Mouse (Mus musculus) lung, postnatal 10 days (tissue): ENCODE results near the gene 4930564D02Rik.

Experiments
- DNase-seq: peaks from one replicate; pipeline ENCODE4 v3.0.0; 2021

Gene 4930564D02Rik

DNA sequence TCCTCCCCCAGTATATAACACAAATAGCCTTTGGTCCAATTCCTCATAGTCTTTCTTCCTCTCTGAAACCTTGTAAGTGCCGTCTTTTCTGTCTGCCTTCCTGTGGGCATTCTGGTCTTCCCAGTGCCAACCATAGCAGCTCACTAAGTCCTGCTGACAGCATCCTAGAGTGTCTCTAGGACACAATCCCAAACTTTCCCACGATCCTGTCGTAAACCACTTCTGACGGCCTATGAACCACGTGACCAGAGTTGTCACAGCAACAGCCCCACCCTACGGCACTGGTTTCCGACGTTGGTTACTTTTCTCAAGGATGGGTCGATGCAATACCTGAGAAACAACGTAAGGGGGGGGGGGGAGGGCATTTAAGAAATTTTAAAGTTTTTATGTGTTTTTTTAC, at the start of gene 4930564D02Rik:
Gene 4930564D02Rik (plus strand): TSS at position 301 of the 400 bp plus-strand sequence.
- no peak for DNase-seq

DNA sequence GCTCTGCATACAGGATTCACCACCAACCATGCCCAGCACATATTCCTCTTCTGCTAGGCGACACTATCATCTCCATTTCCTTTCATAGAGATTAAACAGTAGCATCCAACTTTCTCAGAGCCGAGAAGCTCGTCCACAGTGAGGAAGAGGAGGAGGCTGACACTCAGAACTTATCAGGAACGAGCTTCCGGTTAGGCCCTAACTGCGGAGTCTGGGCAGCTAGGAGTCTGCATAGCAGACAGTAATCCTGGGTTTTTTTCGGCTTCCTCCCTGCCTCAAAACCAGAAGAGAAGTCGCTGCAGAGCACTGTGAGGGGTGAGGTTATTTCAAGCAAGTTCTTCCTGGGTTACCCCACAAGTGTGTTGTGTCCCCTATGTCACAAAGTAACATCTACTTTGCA, 49.3 kb upstream of the 4930564D02Rik start:
- DNase-seq, result no peak

DNA sequence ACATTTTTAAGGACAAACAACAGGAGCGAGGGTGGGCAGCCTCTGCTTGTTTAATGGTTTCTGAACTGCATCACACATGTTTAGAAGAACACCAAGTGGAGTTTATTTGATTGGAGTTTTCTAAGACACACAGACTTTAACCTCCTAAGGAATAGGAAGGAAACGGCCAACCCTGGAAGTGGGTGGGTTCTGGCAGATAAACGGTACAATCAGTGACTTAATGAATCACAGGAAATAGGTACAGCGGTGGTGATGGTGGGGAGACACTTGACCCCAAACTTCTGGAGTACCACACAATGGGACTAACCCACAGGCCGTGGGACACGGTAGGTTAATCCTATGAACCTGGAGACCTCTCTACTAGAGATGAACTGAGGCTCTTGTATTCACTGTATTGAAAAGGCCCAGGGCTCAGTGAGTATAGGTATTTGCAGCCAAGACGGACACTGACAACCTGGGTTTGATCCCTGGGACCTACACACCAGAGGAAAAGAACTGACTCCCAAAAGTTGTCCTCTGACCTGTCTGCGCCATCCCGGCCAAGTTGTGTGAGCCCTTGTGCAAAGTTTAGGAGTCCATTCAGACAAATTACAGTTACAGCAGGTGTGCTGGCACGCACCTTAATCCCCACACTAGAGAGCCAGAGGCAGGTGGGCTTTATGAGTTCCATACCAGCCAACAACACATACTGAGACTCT, 48.4 kb upstream of the 4930564D02Rik start:
- peak; percentile 72 for DNase-seq

DNA sequence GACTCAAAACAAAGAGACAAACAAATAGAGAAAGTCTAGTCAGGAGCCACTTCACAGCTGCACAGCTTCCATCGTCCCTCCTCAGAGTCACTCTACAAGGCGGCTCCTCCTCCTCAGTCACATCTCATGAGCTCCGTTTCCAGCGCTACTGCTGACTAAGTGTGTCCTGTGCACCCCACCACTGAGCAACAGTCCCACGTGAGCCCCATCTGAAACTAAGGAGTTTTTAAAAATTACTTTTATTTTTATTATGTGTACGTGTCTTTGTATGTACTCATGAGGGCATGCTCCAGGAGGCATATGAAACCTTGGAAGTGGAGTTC, 47.9 kb upstream of the 4930564D02Rik start:
- DNase-seq, result no peak

DNA sequence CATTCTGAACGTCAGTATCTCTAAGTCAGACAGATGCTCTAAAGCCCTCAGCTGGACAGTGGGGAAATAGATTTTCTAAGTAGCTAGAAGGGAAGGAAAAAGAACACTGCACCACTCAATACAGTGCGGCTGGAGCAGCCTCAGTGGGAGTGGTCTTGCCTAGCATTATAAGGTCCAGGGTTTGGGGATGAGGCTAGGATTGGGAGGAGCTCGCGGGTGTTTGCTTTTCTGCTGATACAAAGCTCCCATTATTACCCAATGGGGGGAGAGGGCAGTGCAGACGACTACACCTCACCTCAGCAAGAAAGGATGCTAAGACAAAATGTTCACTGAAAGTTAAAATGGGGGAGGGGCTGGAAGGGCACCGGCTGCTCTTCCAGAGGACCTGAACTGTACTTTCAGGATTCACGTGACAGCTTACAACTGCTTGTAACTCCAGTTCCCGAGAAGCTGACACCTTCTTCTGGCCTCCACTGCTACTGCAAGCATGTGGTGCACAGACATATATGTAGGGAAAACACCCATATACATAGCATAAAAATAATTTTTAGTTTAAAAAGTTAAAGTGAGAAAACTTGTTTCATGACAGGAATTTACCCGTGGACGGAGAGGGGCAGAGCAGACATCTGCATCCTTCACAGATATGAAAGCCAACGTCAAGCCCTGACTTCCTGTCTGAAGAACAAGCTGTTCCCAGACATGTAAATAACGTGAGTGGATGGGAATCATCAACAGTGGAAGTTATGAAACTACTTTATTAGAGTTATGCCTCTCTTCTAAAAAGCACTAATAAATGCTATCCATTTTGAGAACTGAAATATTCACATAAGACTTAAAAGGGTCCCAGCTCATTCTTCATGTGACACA, 46.6 kb upstream of the 4930564D02Rik start:
- peak; percentile 78 for DNase-seq

DNA sequence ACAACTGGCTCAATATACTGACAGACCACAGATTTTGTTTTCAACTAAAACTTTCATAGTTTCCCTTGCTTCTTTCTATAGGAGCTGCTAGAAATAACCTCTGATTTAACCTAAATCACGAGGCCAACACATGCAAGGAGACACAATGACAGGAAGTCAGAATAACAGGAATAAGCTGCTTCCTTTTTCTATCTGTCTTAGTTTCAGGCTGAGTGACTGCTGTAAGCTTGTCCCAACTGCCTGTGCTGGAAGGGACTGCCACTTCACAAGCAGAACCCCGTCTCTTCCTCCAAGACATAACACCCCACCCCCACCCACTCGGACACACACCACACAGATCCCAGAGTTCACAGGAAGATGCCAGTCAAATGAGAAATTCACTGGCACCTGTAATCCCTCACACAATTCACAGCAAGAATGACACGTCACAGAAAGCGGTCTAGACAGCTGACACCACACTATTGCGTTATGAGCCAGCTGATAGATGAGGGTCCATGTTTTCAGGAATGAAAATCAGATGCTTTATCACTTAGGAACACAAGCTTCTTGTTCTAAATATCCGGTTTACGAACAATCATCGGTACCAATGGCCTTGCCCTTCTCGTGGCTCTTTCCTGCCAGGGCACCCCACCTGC, 43.2 kb upstream of the 4930564D02Rik start:
- peak; percentile 47 for DNase-seq

DNA sequence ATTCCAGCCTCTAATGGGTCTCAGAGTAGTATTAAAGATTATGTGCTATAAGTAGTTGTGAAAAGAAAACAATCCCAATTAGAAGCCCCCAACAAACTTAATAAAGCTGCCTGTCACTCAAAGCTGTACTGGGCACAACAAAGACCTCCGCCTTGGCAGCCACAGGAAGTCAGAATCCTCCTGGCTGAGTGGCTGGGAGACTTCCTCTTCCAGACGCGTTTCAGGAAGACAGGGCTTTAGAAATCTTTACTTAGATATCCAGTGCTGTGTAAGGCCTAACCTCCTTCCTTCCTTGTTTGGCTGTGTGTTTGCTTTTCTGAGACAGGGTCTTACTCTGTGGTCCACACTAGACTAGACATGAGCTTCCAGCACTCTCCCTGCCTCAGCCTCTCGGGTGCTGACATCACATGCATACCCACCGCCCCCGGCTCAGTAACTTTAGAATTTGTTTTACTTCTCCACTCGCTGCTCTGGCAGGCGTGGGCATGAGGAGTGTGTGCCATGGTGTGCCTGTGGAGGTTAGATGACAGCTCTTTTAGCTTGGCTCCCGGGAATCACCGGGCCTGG, 30.3 kb upstream of the 4930564D02Rik start:
- peak; percentile 47 for DNase-seq

DNA sequence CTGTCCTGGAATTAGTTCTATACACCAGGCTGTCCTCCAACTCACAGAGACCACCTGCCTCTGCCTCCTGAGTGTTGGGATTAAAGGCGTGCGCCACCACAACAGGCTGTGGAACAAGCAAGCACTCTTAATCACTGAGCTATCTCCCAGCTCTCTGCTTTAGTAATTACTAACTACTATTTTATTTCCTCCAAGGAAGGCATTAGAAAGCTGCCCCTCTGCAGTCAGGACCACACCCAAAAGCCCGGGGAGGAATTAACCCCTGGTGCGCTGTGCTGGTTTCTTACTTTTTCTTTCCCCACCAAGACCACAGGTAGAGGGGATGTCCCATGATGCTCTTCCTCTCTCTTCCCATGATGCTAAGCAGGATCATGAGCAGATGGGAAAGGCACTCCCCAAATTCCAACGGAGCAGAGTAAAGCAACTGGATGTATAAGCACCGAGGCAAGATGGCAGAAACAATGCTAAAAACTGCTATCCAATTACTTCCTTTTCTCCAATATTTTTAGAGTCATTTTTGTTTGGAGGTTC, 29.3 kb upstream of the 4930564D02Rik start:
- no peak for DNase-seq

DNA sequence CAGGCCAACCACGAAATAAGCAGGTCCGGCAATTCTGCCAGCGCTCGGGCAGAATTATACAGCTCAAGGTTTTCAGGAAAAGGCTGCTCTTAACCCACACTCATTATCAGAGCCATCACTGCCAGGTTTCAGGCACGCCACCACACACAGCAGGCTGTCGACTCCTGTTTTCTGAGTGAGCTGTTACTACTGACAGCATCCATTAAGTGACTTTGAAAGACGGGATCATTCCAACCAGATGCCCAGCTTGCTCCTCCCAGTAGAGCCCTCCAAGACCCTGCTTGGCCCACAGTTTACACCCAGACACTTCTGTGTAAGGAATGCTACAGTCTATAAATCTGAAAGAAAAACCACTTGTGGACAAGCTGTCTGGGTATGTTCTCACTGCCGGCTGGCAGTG, 26.6 kb upstream of the 4930564D02Rik start:
- DNase-seq, result peak; percentile 62

DNA sequence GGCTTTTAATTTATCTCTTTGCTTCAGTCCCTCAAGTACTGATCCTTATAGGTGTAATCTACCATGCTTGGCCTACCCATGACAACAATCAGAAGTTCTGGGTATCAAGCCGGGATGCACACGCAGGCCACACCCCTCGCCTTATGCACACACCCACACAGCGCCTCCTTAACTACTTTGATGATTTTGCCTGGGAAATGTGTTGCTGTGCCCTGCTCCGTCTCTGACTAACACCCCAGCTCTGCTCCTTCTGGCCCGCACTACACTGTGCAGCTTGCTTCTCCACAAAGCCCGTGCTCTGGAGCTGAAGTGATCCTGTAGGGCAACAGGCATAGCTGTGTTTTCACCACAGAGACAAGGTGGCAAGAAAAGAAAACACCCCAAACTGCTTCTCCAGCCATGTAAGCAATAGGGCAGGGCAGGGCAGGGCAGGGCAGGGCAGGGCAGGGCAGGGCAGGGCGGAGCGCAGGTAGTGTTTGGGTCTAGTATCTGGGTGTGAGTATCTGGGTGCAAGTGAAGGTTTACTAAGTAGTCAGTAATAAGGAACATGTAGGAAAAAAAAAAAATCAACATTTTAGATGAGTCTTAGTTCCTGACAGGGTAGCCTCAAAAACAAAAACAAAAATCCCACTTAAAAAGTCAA, 25.5 kb upstream of the 4930564D02Rik start:
- DNase-seq, result no peak

DNA sequence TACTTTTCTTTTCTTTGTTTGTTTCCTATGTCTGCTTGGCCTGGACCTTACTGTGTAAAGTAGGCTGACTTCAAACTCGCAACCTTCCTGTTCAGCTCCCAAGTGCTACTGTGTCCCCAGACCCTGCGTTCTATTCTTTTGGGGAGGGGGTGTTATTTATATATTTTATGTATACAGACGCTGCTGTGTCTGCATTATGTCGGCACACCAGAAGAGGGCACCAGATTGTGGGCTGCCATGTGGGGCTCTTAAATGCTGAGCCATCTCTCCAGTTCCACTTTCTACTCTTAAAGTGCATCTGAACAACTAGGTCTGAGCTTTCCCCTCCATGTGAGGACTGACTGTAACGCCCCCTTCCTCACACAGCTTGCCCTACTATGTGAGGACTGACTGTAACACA, 22.9 kb upstream of the 4930564D02Rik start:
- DNase-seq, result no peak

DNA sequence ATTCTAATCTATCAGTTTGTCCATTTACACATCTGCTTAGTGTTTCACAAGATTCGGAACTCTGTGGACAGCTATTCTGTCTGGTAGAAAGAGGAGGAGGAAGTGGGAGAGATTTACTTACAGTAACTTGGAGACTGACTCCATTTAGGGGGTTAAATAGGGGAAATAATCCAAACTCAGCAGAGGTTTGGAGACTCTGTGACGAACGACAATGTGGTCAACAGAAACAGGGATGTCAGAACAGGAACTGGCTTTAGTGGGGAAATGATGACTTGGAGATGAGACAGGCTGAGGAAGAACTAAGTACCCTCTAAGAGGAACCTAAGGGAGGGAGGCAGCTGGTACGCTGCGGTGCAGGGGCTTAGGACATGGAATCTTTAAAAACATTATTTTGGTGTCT, 19.8 kb upstream of the 4930564D02Rik start:
- DNase-seq, result no peak

DNA sequence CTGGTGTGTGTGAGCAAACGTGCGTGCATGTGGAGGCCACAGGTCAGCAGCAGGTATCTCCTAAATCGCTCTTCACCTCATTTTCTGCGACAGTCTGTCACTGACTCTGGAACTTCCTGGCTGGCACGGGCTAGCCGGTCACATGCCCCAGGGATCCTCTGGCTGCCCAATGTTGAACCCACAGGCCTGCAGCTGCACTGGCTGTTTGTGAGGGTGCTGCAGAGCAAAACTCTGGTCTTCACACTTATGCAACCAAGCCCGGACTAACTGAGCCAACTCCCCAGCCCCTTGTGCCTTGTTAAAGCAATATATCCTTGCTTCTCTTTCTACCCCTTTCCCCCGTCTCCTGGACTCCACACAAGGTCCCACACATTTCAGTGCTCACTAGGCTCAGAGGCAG, 19.0 kb upstream of the 4930564D02Rik start:
- DNase-seq, result peak; percentile 71

DNA sequence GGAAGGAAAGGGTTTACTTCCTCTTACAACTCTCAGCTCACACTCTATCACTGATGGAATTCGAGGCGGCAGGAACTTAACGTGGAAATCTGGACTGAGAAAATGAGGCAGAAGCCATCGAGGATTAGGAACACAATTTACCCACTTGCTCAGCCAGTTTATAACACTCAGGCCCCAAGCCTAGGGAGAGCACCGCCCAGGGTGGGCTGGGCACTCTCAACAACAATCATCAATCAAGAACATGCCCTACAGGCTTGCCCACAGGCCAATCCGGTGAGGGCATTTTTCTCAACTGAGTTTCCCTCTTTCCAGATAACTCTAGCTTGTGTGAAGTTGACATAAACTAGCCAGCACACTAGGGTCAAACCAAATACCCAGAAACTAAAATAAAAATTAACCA, 16.8 kb upstream of the 4930564D02Rik start:
- no peak for DNase-seq

DNA sequence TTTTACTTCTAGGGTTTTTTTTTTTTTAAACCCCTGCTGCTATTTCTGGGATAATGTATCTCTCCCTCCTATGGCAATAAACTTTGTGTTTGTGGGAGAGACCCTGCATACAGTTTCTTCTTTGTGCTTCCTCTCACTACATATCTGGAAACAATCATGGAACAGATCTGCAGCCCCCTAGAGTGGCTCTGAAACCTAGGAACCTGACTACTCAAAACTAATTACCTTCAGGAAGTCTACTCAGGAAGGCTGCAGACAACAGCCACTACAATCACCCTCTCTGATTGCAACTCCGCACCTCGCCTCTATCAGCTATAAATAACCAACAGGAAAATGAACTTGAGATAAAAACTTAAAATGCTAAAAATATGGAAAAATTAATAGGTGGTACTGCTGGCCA, 15.5 kb upstream of the 4930564D02Rik start:
- no peak for DNase-seq

DNA sequence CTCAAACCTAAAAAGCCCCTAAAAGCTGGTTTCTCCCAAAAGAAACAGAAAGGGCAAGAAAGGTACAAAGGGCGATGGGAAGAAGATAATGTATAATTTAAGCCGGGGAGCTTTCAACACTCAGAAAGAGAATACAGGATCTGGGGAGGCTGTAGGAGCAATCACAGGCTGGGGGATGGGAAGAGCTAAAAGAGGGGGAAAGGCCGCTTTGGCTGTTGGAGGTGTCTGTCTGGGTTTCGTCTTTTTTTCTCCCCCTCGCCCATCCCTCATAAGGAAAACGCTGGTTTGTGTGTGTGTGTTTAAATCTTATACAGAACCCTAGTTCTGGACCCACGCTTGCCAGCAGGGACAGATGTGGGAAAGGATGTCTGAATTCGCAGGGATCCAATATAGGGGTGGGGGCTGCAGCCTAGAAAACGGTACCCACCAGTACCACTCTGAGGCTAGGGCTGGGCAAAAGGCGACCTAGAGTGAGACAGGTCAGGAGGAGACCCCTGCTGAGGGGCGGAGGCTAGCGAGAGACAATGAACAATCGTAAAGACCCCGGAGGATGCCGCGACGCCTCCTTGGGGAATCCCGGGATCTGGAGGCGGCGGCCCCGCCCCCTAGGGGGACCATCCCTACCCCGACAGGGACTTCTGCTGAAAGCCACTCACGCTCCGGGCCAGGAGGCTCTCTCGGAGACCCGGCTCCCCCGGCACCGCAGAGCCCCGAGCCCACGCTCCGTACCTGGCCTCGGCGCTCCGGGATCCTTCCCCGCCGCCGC, 14.3 kb upstream of the 4930564D02Rik start:
- peak; percentile 23 for DNase-seq

DNA sequence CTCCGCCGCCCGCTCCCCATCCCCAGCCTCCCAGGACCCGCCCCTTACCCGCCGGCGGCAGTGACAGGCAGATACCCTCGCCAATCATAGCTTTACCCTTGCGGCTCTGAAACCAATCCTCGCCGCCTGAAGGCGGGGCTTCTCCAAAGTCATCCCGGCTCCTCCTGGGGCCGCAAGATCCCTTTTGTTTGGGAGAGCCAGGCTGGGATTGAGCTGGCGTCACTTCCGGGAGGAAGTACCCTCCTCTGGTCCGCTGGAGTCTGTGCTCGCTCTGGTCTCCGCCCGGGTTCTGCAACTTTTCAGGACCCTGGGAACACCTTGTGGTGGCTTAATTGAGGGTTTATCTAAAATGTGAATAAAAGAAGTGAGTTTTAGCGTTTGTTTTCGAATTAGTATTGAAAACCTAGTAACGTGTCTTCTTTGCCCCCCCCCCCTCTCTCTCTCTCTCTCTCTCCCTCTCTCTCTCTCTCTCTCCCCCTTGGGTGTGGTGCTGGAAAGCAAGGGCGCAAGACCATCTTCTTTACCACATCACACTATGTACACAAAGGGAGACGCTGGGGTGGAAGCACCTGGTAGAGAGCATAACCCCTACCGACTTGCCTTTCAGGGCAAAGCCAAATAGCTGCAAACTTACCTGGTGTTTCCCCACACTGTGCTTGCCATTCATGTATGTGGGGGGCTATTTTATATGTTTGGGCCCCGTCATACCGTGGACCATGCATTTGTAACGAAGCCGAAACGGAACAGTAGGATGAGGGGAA, 13.5 kb upstream of the 4930564D02Rik start, which contains the start of gene Cttnbp2nl:
Gene Cttnbp2nl (minus strand): TSS at position 210 of the 761 bp plus-strand sequence.
- DNase-seq, result peak; percentile 99

DNA sequence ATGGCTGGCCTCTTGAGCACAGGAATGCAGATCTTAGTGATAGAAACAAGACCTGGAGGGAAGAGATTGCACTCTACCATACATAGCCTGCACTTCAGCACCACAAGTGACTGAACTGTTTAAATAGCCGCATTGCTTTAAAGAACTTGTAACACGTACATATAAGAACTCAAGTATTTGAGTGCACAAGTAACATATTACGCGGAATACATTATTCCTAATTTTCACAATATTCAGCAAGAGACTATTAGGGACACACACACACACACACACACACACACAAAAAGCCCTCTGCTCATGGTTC, 13.0 kb upstream of the 4930564D02Rik start:
- no peak for DNase-seq

DNA sequence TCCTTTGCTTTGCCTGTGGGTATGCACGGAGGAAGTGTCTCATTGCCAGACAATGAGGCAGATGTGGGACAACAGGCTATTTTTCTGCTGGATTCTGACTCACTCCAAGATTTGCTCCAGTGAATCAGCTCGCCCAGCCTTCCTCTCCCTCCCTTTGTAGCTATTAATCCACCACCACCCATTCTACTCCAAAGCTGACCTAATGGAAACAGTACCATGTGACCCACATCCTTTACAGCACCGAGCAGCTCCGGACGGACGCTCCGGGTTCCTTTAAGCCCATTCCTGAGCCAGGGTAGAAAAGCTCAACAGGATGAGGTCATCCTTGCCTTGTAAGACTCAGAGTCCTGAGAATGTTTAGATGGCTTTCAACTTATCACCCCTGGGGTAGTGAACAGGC, 11.7 kb upstream of the 4930564D02Rik start:
- DNase-seq, result peak; percentile 89

DNA sequence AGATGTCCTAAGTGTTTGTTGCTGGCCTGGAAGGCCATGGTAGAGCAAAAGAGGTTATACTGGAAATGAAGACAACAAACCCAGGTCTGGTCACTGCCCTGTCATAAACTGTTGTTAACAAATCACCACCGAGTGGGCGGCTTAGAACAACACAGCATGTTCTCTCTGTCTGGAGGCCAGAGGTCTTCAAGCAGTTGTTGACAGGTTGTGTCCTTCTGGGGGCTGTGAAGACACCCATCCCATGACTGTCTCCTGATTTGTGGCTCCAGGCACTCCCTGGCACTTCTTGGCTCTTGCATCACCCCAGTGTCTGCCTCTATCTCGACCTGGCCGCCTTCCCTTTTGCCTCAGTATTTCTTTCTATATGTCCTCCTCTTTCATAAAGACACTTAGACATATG, 11.0 kb upstream of the 4930564D02Rik start:
- peak; percentile 73 for DNase-seq
